Mouse (Mus musculus) embryonic facial prominence, embryonic 11.5 days (tissue): ENCODE results near the gene Exo5. TPM values are rescaled to one million over a fixed set of nuclear protein-coding genes. Genes with fewer than 3 reads are reported as not detected.
A peak's percentile ranks its signal among the peaks of the same experiment; 100 is the strongest.

Experiments used
- ATAC-seq: fragments of 200-750 bp; cut with Nextera tagmentation; replicated peaks from 2 replicates; pipeline ENCODE4 v1.8.0; 2017; ENCODE audit warnings: low read depth; ENCODE audit not compliant: insufficient number of reproducible peaks, low FRiP score, low TSS enrichment
- DNase-seq: peaks from one replicate; pipeline ENCODE4 v3.0.0-alpha.2; 2015; ENCODE audit warnings: low spot score
- H3K27ac ChIP-seq: fragments of 300-500 bp; sonication (generic); replicated peaks from 2 replicates; pipeline ENCODE4 v1.5.1; 2014; ENCODE audit warnings: mild to moderate bottlenecking, low read depth, low read length, control low read depth
- H3K27me3 ChIP-seq: fragments of 300-500 bp; sonication (generic); 2 replicates; pipeline ENCODE4 v1.6.1; 2014; ENCODE audit warnings: mild to moderate bottlenecking, low read length, moderate library complexity, mixed read lengths; ENCODE audit not compliant: control insufficient read depth, insufficient read depth
- H3K36me3 ChIP-seq: fragments of 300-500 bp; sonication (generic); replicated peaks from 2 replicates; pipeline ENCODE4 v1.6.1; 2014; ENCODE audit warnings: low read depth, mild to moderate bottlenecking, low read length, moderate library complexity, mixed read lengths; ENCODE audit not compliant: control insufficient read depth, insufficient read depth
- H3K4me1 ChIP-seq: fragments of 300-500 bp; sonication (generic); 2 replicates; pipeline ENCODE4 v1.6.1; 2014; ENCODE audit warnings: low read length, mixed read lengths; ENCODE audit not compliant: control insufficient read depth, insufficient read depth
- H3K4me2 ChIP-seq: fragments of 300-500 bp; sonication (generic); 2 replicates; pipeline ENCODE4 v1.6.1; 2014; ENCODE audit warnings: low read depth, mild to moderate bottlenecking, control low read depth, low read length, moderate library complexity
- H3K4me3 ChIP-seq: fragments of 300-500 bp; sonication (generic); 2 replicates; pipeline ENCODE4 v1.5.1; 2014; ENCODE audit warnings: low read depth, low read length, control low read depth
- H3K9ac ChIP-seq: fragments of 300-500 bp; sonication (generic); replicated peaks from 2 replicates; pipeline ENCODE4 v1.6.1; 2014; ENCODE audit warnings: mild to moderate bottlenecking, control low read depth, low read length
- H3K9me3 ChIP-seq: fragments of 300-500 bp; sonication (generic); replicated peaks from 2 replicates; pipeline ENCODE4 v1.6.1; 2016; ENCODE audit warnings: mild to moderate bottlenecking, low read length, inconsistent platforms, mixed read lengths; ENCODE audit not compliant: control insufficient read depth
- whole genome bisulfite sequencing: fragments of 180-500 bp; shearing (Covaris S2); extraction: QIAGEN DNeasy Blood & Tissue Kit; methylation state at CpG from one replicate; pipeline ENCODE4 v1.1.7; 2014; 5-methylcytosine and 5-hydroxymethylcytosine counted together
- polyA plus RNA-seq: library from polyadenylated mRNA; unstranded; fragments of >200 nt; fragmentation: Nextera tagmentation; extraction: Ambion mirVana; gene quantifications from 2 replicates; pipeline ENCODE4 v1.2.1, GENCODE M21; 2014

Gene Exo5
- 34.6 and 37.4 TPM in 2 replicates for polyA plus RNA-seq

DNA sequence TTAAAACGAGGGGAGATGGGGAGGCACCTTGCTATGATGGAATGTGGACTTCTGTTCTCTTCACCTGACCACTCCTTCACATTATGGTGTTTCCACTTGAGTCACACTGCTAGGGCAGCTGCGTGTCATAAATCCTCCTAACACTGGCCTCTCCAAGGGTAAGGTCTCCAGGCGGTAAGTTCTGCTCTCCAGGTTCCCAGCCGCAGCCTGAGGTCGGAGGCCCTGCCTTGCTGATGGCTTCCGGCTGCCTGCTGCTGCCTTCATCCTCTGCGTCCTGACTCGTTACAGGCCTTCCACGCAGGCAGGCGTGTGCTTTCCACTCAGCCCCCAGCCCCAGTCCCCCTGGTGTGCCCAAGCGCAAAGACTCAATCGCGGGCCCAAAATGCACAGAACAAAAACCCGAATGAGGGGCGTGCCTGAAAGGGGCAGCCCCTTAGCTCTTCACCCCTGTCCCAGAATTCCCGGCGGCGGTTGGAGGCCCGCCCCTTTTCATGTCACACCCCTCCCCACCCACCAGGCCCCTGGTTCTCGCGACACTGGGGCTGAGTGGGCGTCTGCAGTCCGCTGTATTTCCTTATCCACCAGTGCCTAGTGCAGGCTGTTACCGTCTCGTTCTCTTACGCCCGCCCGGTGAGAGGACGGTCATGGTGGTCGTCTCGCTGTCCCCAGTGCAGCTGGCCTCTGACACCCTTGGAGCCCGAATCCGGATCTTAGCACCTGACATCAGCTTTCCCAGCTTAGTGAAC is at the start of gene Exo5:
Exo5 (minus strand) TSS at position 464 of the 746 bp plus-strand sequence.
- DNase-seq (peak; percentile 95), ATAC-seq (peak; percentile 96)
- Histone ChIP-seq H3K36me3 (peaks cover 15% of the 10 kb centered on the region), H3K9me3 (no peaks in the 10 kb centered on the region; the same call in 1 of the 2 replicates), H3K4me3 (peak within 1 kb of the TSS; percentile 49), H3K9ac (peak within 1 kb of the TSS; percentile 78), H3K4me1 (no peaks in the 10 kb centered on the region; the same call in 1 of the 2 replicates), H3K4me2 (peak within 1 kb of the TSS; percentile 57), H3K27me3 (no peaks in the 10 kb centered on the region), H3K27ac (peak within 1 kb of the TSS; percentile 69)
- under 1% methylated on average over 33 of the region's 33 CpGs for WGBS

DNA sequence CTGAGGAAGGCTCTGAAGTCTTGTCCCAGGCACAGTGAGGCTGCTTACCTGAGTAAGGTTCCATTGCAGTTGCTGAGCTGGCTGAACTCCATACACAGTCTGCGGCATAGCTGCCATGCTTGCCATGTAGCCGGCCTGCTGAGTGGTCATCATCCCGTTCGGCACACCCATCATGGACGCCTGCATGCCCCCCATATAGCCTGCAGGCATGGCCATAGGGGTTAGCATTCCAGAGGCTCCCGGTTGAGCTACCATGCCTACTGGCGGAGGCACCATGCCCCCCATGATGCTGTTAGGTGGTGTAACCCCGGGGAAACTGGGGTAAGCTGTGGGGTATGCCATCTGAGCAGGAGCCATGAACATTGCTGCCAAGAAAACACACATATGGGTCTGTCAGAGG is 47.0 kb upstream of the Exo5 start:
- H3K27ac ChIP-seq: no peak overlapping the region
- no peaks in the 10 kb centered on the region for H3K9me3 ChIP-seq
- no peak overlapping the region for H3K9ac ChIP-seq
- 88% methylated on average over 8 of the region's 8 CpGs for WGBS
- no peaks in the 10 kb centered on the region for H3K4me1 ChIP-seq
- no peak overlapping the region for H3K4me2 ChIP-seq
- DNase-seq (no peak), ATAC-seq (no peak)
- no peaks in the 10 kb centered on the region for H3K27me3 ChIP-seq
- no peak overlapping the region for H3K4me3 ChIP-seq
- no peaks in the 10 kb centered on the region for H3K36me3 ChIP-seq

GRCm38 (mm10) chr4:120969382-120970146 is 44.7 kb upstream of the Exo5 start:
- H3K4me3 ChIP-seq: no peak overlapping the region
- H3K9me3 ChIP-seq: no peaks in the 10 kb centered on the region
- no peak overlapping the region for H3K4me2 ChIP-seq
- H3K27ac ChIP-seq: no peak overlapping the region
- DNase-seq (peak; percentile 42), ATAC-seq (peak; percentile 14; the same call in 1 of the 2 replicates)
- no peaks in the 10 kb centered on the region for H3K4me1 ChIP-seq
- no peaks in the 10 kb centered on the region for H3K27me3 ChIP-seq
- H3K9ac ChIP-seq: no peak overlapping the region
- WGBS: 80% methylated on average over 5 of the region's 5 CpGs
- no peaks in the 10 kb centered on the region for H3K36me3 ChIP-seq

DNA sequence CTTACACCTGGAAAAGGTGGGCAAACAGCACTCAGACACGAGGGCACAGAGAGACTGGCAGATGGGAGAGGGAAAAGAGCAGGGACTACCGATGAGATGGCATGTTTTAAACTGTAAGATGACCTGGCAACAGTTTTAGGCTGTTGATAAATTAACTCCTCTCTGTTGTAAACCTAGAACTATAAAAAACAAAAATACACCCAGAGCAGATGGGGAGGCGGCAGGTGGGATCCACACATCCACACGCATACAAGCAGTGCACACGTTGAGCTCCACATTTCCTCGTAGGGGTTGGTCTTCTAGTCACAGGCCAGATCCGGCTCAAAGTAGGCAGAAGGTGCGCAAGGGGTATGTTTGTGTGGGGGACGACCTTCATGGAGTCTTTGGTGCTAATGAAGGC is 43.7 kb upstream of the Exo5 start:
- Histone ChIP-seq H3K9ac (no peak overlapping the region), H3K27ac (no peak overlapping the region), H3K4me3 (no peak overlapping the region), H3K4me2 (no peak overlapping the region), H3K9me3 (no peaks in the 10 kb centered on the region), H3K4me1 (no peaks in the 10 kb centered on the region), H3K27me3 (no peaks in the 10 kb centered on the region), H3K36me3 (no peaks in the 10 kb centered on the region)
- WGBS: 90% methylated on average over 9 of the region's 9 CpGs
- ATAC-seq (no peak), DNase-seq (no peak)

DNA sequence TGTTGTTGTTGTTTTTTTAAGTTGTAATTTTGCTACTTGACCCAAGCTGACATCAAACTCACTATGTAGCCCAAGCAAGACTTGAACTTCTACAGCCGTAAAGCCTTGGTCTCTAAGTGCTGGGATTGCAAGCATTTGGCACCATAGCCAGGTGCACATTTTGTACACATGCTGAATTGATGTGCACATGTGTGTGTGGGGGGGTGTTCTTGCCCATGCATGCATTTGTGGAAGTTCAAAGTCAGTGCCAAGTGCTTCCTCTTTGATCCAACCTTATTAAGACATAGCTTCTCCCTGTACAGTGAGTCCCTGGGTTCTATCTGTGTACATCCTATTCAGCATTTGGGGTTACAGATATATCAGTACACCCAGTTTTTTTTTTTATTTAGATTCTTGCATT is 30.8 kb upstream of the Exo5 start:
- WGBS: 100% methylated on average over 1 of the region's 1 CpGs
- no peak for ATAC-seq
- H3K4me2 ChIP-seq: no peak overlapping the region
- H3K9ac ChIP-seq: no peak overlapping the region
- no peak overlapping the region for H3K27ac ChIP-seq
- no peak overlapping the region for H3K4me3 ChIP-seq
- no peaks in the 10 kb centered on the region for H3K36me3 ChIP-seq
- DNase-seq: no peak
- no peaks in the 10 kb centered on the region for H3K27me3 ChIP-seq
- H3K9me3 ChIP-seq: no peaks in the 10 kb centered on the region
- H3K4me1 ChIP-seq: no peaks in the 10 kb centered on the region

GRCm38 (mm10) chr4:120953667-120954066 is 28.9 kb upstream of the Exo5 start:
- ATAC-seq (no peak), DNase-seq (no peak)
- Histone ChIP-seq H3K4me1 (no peaks in the 10 kb centered on the region), H3K36me3 (no peaks in the 10 kb centered on the region), H3K27me3 (no peaks in the 10 kb centered on the region), H3K9me3 (no peaks in the 10 kb centered on the region), H3K9ac (no peak overlapping the region), H3K4me2 (no peak overlapping the region), H3K27ac (no peak overlapping the region), H3K4me3 (no peak overlapping the region)
- 74% methylated on average over 1 of the region's 1 CpGs for WGBS

DNA sequence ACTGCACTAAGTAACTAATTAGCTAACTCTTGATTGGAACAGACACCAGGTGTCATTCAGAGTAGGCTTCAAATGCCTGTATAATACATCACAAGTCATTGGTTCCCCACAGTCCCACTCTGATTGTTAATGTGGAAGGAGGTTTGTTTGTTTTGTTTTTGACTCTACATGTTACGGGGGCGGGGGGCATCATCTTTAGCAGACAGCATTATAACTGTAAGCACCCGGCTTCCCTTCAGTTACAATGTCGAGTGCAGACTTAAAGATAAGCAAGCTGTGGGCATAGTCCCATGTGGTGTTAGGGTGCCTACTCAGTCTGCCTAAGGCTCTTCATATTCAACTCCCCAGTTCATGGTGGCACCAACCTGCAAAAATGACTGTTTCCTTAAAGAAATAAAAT is 28.2 kb upstream of the Exo5 start:
- 78% methylated on average over 4 of the region's 4 CpGs for WGBS

GRCm38 (mm10) chr4:120952163-120952562 is 27.3 kb upstream of the Exo5 start:
- WGBS: 45% methylated on average over 6 of the region's 6 CpGs
- no peaks in the 10 kb centered on the region for H3K9me3 ChIP-seq
- H3K27ac ChIP-seq: peak overlapping the region; percentile 83; the same call in 1 of the 2 replicates
- peak overlapping the region; percentile 88 for H3K9ac ChIP-seq
- ATAC-seq (no peak), DNase-seq (no peak)
- H3K27me3 ChIP-seq: no peaks in the 10 kb centered on the region
- H3K4me3 ChIP-seq: peak overlapping the region; percentile 76
- H3K4me1 ChIP-seq: no peaks in the 10 kb centered on the region
- peak overlapping the region; percentile 47 for H3K4me2 ChIP-seq
- H3K36me3 ChIP-seq: no peaks in the 10 kb centered on the region

More for the DNA sequence above, 28.2 kb upstream of the Exo5 start:
- Histone ChIP-seq H3K36me3 (no peaks in the 10 kb centered on the region), H3K4me1 (no peaks in the 10 kb centered on the region), H3K27me3 (no peaks in the 10 kb centered on the region), H3K9me3 (no peaks in the 10 kb centered on the region), H3K27ac (no peak overlapping the region), H3K4me3 (no peak overlapping the region), H3K9ac (no peak overlapping the region), H3K4me2 (no peak overlapping the region)
- ATAC-seq: no peak
- DNase-seq: no peak
